Mouse (Mus musculus): ENCODE data around the gene Atxn2.
"Not testable (repeated sequence)": the region's sequence is repeated elsewhere in the genome, so short reads cannot be mapped to it uniquely, and the experiment has no call there.

Atxn2 gene

GRCm38 (mm10) chr5:121710851-121711173, 325 bp upstream of the Atxn2 start:
- DNase-seq (ENCODE audit: low read depth, low spot score), result no peak

GRCm38 (mm10) chr5:121711928-121712231, 743 bp downstream of the Atxn2 start:
- DNase-seq (ENCODE audit: low read depth, low spot score), result no peak

GRCm38 (mm10) chr5:121712232-121712933, 1.2 kb downstream of the Atxn2 start:
- DNase-seq (ENCODE audit: low read depth, low spot score), result peak; percentile 59

GRCm38 (mm10) chr5:121712934-121713538, 1.9 kb downstream of the Atxn2 start:
- DNase-seq (ENCODE audit: low read depth, low spot score), result peak; percentile 46

GRCm38 (mm10) chr5:121714331-121714730, 3.2 kb downstream of the Atxn2 start:
- DNase-seq (ENCODE audit: low read depth, low spot score), result no peak

- no peak for DNase-seq (ENCODE audit: low read depth, low spot score)
These were observed 3.8 kb downstream of the Atxn2 start for GRCm38 (mm10) chr5:121714928-121715327.

DNA sequence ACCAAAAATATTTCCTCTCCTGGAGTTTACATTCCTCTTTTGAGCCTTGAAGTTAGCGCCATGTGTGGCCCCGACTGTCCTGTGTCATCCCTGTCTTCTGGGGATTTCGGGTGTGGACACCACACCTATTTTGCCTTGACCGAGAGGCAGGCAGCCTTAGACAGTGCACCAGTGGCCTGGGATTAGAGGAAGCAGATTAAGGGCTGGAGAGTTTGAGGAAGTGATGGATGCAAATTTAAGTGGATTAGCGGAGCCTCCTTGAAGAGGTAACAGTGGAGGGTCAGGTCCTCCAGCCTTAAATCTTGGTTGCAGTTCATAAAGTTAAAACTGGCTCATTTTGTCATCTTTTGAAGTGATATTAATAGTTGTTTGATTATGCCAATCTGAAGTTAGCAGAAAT, 7.3 kb downstream of the Atxn2 start:
- no peak for DNase-seq (ENCODE audit: low read depth, low spot score)

- DNase-seq (ENCODE audit: low read depth, low spot score), result peak; percentile 53
These were observed 9.9 kb downstream of the Atxn2 start for GRCm38 (mm10) chr5:121720888-121721585.

DNA sequence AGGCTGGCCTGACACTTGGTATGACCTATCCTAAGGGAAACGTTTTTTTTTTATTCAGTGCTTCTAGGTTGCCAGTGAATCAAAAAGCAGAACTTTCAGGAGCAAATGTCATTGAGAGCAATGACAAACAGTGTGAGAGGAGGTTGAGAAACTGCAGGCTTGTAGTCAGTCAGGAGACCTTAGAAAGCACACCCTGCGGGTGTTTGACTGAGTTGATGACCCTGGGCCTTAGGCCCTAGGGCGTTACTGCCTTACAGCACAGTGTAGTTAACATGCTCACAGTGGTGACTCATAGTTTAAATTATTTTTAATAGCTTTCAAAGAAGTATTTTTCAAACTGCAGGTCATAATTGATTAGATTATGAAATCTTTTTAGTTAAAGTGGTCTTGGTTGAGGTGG, 10.7 kb downstream of the Atxn2 start:
- peak; percentile 29 for DNase-seq (ENCODE audit: low read depth, low spot score)

DNA sequence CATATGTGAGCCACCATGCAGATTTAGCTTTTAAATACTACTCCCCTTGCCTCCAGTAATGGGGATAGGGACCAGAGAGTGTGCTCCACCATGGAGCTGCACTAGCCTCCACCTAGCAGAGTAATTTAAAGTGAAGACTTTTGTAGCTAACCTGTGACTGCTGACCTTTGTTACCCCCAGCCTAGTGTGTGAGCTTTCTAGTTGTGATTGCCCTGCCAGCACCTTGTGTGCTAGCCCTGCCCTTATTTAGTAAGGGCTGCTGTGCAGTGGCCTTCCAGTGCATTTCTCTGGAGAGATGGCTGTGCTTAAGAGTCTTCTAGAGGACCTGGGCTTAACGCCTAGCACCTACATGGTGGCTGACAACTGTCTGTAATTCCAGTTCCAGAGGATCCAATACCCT, 13.5 kb downstream of the Atxn2 start:
- DNase-seq (ENCODE audit: low read depth, low spot score), result no peak

GRCm38 (mm10) chr5:121730057-121730456, 18.9 kb downstream of the Atxn2 start:
- DNase-seq (ENCODE audit: low read depth, low spot score), result no peak

DNA sequence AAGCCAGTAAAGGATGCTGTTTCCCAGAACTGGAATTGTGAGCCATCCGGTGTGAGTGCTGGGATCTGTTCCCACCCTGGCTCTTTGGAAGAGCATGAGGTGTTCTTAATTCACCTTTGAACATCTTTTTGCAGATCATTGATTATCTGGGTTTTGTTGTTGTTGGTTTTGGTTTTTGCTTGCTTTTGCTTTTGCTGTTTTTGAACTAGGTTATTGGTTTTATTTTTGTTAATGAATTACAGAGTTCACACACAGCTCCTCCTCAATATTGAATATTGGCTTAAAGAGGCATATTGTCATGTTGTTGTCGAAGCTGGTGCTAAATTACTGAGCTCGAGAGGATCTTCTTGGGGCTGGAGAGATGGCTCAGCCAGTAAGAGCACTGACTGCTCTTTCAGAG, 25.5 kb downstream of the Atxn2 start:
- no peak for DNase-seq (ENCODE audit: low read depth, low spot score)

DNA sequence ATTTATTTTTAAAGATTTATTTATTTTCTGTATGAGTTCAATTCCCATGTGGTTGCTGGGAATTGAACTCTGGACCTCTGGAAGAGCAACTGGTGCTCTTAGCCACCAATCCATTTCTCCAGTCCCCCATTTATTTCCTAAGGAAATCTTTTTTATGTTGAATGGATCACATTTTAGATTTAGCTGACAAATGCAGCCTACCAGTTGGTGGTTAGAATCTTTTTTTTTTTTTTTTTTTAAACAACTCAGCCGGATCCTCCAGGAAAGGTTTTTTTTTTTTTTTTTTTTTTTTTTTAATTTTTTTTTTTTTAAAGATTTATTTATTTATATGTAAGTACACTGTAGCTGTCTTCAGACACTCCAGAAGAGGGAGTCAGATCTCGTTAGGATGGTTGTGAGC, 27.0 kb downstream of the Atxn2 start:
- not testable (repeated sequence) for DNase-seq (ENCODE audit: low read depth, low spot score)

GRCm38 (mm10) chr5:121738576-121739191, 27.5 kb downstream of the Atxn2 start:
- DNase-seq (ENCODE audit: low read depth, low spot score), result no peak

DNA sequence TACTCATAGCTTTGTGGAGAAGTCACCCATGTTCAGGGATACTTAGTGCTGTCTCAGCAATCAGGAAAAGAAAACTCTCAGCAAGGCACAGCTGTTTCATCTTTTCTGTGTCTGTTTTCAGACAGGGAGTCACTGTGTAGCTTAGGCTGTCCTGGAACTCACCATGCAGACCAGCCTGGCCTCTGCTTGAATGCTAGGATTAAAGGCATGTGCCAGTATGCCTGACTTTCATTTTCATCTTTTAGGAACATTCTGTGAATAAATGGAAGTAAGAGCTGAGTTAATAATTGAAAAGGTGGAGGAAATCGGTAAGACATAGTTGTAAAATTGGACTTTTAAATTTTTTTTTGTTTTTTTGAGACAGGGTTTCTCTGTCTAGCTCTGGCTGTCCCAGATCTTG, 29.4 kb downstream of the Atxn2 start:
- DNase-seq (ENCODE audit: low read depth, low spot score), result no peak

GRCm38 (mm10) chr5:121742915-121743314, 31.8 kb downstream of the Atxn2 start:
- no peak for DNase-seq (ENCODE audit: low read depth, low spot score)

DNA sequence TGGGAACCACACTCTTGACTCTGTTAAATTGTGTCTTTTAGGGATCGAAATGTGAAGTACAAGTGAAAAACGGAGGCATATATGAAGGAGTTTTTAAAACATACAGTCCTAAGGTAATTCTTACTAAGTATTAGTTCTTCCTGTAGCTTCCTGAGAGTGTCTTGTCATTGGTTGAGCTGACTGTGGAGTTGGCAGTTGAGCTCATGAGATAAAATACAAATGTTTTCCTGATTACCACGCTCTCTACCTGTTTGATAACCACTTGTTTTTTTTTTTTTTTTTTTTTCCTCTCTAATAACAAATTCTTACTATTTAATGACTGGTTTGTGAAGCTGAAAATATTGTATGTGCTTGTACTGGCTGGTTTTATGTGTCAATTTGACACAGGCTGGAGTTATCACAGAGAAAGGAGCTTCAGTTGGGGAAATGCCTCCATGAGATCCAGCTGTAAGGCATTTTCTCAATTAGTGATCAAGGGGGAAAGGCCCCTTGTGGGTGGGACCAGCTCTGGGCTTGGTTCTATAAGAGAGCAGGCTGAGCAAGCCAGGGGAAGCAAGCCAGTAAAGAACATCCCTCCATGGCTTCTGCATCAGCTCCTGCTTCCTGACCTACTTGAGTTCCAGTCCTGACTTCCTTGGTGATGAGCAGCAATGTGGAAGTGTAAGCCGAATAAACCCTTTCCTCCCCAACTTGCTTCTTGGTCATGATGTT, 36.9 kb downstream of the Atxn2 start:
- not testable (repeated sequence) for DNase-seq (ENCODE audit: low read depth, low spot score)

DNA sequence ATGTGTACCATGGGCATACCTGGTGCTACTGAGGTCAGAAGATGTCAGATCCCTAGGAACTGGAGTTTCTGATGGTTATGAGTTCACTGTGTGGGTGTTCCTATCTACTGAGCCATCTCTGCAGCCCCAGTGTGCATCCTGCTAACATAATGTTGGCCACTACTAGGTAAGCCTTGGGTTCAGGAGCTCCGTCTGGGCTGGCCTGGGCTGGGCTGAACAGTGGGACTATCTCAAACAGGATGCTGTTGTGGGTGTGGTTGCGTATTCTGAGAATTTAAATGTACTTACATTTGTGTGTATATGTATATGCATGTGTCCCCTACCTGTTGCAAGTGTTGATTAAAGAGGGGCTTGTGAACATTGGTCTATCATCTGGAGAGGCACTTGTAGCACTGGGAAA, 38.5 kb downstream of the Atxn2 start:
- no peak for DNase-seq (ENCODE audit: low read depth, low spot score)

DNA sequence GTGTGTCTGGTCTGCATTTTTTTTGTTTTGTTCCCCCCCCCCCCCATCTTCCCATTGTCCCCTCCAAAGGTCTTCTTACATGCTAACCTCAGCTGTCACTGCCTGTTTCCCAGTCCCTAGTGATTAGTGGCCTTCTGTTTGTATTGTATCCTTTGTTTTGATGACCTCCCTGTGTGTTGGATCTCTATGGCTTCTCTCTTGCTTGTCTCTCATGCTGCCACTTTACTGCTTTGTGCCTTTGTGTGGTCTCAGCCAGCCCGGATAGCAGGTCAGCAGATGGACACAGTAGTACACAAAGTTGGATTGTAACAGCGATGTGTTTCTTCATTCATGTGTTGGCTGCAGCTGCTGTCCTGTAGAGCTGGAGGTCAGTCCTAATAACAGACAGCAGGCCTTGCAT, 46.8 kb downstream of the Atxn2 start:
- DNase-seq (ENCODE audit: low read depth, low spot score), result no peak

DNA sequence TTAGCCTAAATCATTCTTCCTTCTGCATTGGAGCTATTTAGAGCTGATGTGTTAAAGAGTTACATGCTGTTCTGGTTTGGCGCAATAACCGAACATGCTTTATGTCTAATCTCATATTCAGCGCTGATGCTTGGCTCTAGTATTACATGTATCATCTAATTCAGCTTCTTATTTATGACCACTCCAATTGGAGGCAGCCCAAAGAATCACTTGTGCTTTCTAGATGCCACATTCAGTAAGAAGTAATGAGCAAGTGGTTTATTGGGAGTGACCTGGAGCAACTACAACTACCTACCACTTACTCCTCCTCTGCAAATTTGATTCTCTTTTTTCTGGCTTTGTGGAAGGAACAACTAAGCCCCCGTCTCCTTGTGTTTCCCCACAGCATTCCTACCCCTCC, 47.2 kb downstream of the Atxn2 start:
- DNase-seq (ENCODE audit: low read depth, low spot score), result no peak

DNA sequence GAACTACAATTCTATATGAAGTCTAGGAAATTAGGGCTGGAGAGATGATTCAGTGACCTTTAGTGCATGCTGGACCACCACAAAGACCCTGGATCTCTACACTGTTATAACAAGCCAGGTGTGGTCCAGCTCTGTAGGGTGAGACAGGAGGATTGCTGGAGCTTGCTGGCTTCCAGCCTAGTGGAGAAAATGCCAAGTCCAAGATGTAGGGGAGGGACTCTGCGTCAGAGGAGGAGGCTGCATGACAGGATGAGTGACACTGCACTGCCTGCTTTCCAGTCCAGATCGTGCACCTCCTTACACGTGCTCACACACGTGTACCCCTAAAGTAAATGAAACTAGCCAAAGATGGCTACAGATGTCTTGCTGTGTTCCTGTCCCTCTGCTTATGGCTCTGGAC, 48.8 kb downstream of the Atxn2 start:
- no peak for DNase-seq (ENCODE audit: low read depth, low spot score)

- DNase-seq (ENCODE audit: low read depth, low spot score), result no peak
These were observed 50.3 kb downstream of the Atxn2 start for GRCm38 (mm10) chr5:121761459-121761858.
